Mouse (Mus musculus) neural tube, embryonic 12.5 days (tissue): ENCODE measurements around the gene Isyna1. TPM values are rescaled to one million over a fixed set of nuclear protein-coding genes. Genes with fewer than 3 reads are reported as not detected.

Experiments
- ATAC-seq: fragments of 200-750 bp; cut with Nextera tagmentation; 2 replicates; pipeline ENCODE4 v1.8.0; 2017; ENCODE audit warnings: low read depth, mild to moderate bottlenecking, moderate TSS enrichment, moderate library complexity; ENCODE audit not compliant: low FRiP score
- H3K27ac ChIP-seq: fragments of 300-500 bp; sonication (generic); 2 replicates; pipeline ENCODE4 v1.5.1; 2016
- H3K27me3 ChIP-seq: fragments of 300-500 bp; sonication (generic); replicated peaks from 2 replicates; pipeline ENCODE4 v1.6.1; 2016; ENCODE audit warnings: mild to moderate bottlenecking
- H3K36me3 ChIP-seq: fragments of 300-500 bp; sonication (generic); 2 replicates; pipeline ENCODE4 v1.6.1; 2016; ENCODE audit warnings: mild to moderate bottlenecking
- H3K4me1 ChIP-seq: fragments of 300-500 bp; sonication (generic); 2 replicates; pipeline ENCODE4 v1.6.1; 2016
- H3K4me2 ChIP-seq: fragments of 300-500 bp; sonication (generic); replicated peaks from 2 replicates; pipeline ENCODE4 v1.6.1; 2016; ENCODE audit warnings: mild to moderate bottlenecking
- H3K4me3 ChIP-seq: fragments of 300-500 bp; sonication (generic); 2 replicates; pipeline ENCODE4 v1.5.1; 2016
- H3K9ac ChIP-seq: fragments of 300-500 bp; sonication (generic); 2 replicates; pipeline ENCODE4 v1.6.1; 2016; ENCODE audit warnings: mild to moderate bottlenecking
- H3K9me3 ChIP-seq: fragments of 300-500 bp; sonication (generic); 2 replicates; pipeline ENCODE4 v1.6.1; 2016; ENCODE audit warnings: mild to moderate bottlenecking
- WGBS: fragments of 180-500 bp; shearing (Covaris S2); methylation state at CpG from one replicate; pipeline ENCODE4 v1.1.7; 2016; 5-methylcytosine and 5-hydroxymethylcytosine counted together
- polyA plus RNA-seq: library from polyadenylated mRNA; unstranded; fragments of >200 nt; fragmentation: Nextera tagmentation; extraction: Ambion mirVana; gene quantifications from 2 replicates; pipeline ENCODE4 v1.2.1, GENCODE M21; 2016

Isyna1 gene
- polyA plus RNA-seq, 1 experiment from 2014 or later: 116 TPM

GRCm38 (mm10) chr8:70636838-70637237, 42.7 kb downstream of the Isyna1 start:
- Histone ChIP-seq H3K4me2 (no peak overlapping the region), H3K9ac (no peak overlapping the region), H3K27ac (no peak overlapping the region), H3K4me3 (no peak overlapping the region), H3K36me3 (no peaks in the 10 kb centered on the region), H3K4me1 (no peaks in the 10 kb centered on the region), H3K27me3 (no peaks in the 10 kb centered on the region; the same call in 1 of the 2 replicates), H3K9me3 (no peaks in the 10 kb centered on the region)
- no peak for ATAC-seq
- WGBS: 67% methylated on average over 8 of the region's 8 CpGs

- WGBS: 69% methylated on average over 9 of the region's 9 CpGs
Observed at GRCm38 (mm10) chr8:70638752-70639151, 44.6 kb downstream of the Isyna1 start.

GRCm38 (mm10) chr8:70643019-70643418, 48.8 kb downstream of the Isyna1 start:
- Histone ChIP-seq H3K4me1 (peaks cover 29% of the 10 kb centered on the region), H3K4me3 (no peak overlapping the region), H3K27me3 (no peaks in the 10 kb centered on the region), H3K4me2 (no peak overlapping the region), H3K9me3 (no peaks in the 10 kb centered on the region), H3K9ac (no peak overlapping the region), H3K36me3 (no peaks in the 10 kb centered on the region), H3K27ac (no peak overlapping the region)
- ATAC-seq: no peak
- 66% methylated on average over 3 of the region's 3 CpGs for WGBS

More at GRCm38 (mm10) chr8:70638752-70639151, 44.6 kb downstream of the Isyna1 start:
- no peak for ATAC-seq
- no peak overlapping the region for H3K4me3 ChIP-seq
- H3K9ac ChIP-seq: no peak overlapping the region
- no peak overlapping the region for H3K27ac ChIP-seq
- no peaks in the 10 kb centered on the region for H3K4me1 ChIP-seq
- no peaks in the 10 kb centered on the region for H3K9me3 ChIP-seq
- no peak overlapping the region for H3K4me2 ChIP-seq
- no peaks in the 10 kb centered on the region for H3K27me3 ChIP-seq
- no peaks in the 10 kb centered on the region for H3K36me3 ChIP-seq

GRCm38 (mm10) chr8:70644065-70644464, 49.9 kb downstream of the Isyna1 start:
- Histone ChIP-seq H3K4me3 (no peak overlapping the region), H3K36me3 (0 out of 2 replicates have a peak, but pooled peaks cover 3% of the 10 kb centered on the region), H3K27ac (no peak overlapping the region), H3K27me3 (no peaks in the 10 kb centered on the region), H3K4me1 (peaks cover 39% of the 10 kb centered on the region), H3K4me2 (no peak overlapping the region), H3K9me3 (no peaks in the 10 kb centered on the region), H3K9ac (no peak overlapping the region)
- ATAC-seq: no peak
- WGBS: 88% methylated on average over 2 of the region's 2 CpGs

GRCm38 (mm10) chr8:70645501-70646224, 51.5 kb downstream of the Isyna1 start:
- Histone ChIP-seq H3K4me3 (no peak overlapping the region), H3K4me1 (peaks cover 55% of the 10 kb centered on the region), H3K4me2 (no peak overlapping the region), H3K27ac (no peak overlapping the region; the same call in 1 of the 2 replicates), H3K9me3 (no peaks in the 10 kb centered on the region), H3K36me3 (peaks cover 12% of the 10 kb centered on the region), H3K9ac (no peak overlapping the region), H3K27me3 (no peaks in the 10 kb centered on the region)
- 55% methylated on average over 17 of the region's 17 CpGs for WGBS
- no peak for ATAC-seq

- H3K27ac ChIP-seq: peak overlapping the region; percentile 3; the same call in 1 of the 2 replicates
- H3K36me3 ChIP-seq: peaks cover 19% of the 10 kb centered on the region
- peaks cover 62% of the 10 kb centered on the region for H3K4me1 ChIP-seq
- no peaks in the 10 kb centered on the region for H3K9me3 ChIP-seq
- H3K9ac ChIP-seq: no peak overlapping the region
- no peak for ATAC-seq
- H3K27me3 ChIP-seq: no peaks in the 10 kb centered on the region
- H3K4me2 ChIP-seq: no peak overlapping the region
- no peak overlapping the region for H3K4me3 ChIP-seq
- 62% methylated on average over 6 of the region's 6 CpGs for WGBS
Observed at GRCm38 (mm10) chr8:70646369-70646768, 52.2 kb downstream of the Isyna1 start.

GRCm38 (mm10) chr8:70646775-70647174, 52.6 kb downstream of the Isyna1 start:
- no peak overlapping the region for H3K4me3 ChIP-seq
- peaks cover 23% of the 10 kb centered on the region for H3K36me3 ChIP-seq
- H3K9ac ChIP-seq: peak overlapping the region; percentile 33; the same call in 1 of the 2 replicates
- no peaks in the 10 kb centered on the region for H3K9me3 ChIP-seq
- no peak for ATAC-seq
- H3K27me3 ChIP-seq: no peaks in the 10 kb centered on the region
- H3K4me2 ChIP-seq: no peak overlapping the region
- peaks cover 62% of the 10 kb centered on the region for H3K4me1 ChIP-seq
- 0 out of 2 replicates have a peak overlapping the region, but pooled peaks have one; percentile 3 for H3K27ac ChIP-seq

Other genes with a start within 250 kb of the Isyna1 start
- 29.4 and 31.3 TPM in 2 replicates for gene Upf1, start 241.1 kb upstream of the Isyna1 start, polyA plus RNA-seq
- 0.42 and 0.68 TPM in 2 replicates for gene Comp, start 220.8 kb upstream of the Isyna1 start, polyA plus RNA-seq
- gene Crtc1, start 154.8 kb upstream of the Isyna1 start, polyA plus RNA-seq: 22.3 and 24.6 TPM in 2 replicates
- 20.4 and 22.5 TPM in 2 replicates for gene Klhl26, start 117.4 kb upstream of the Isyna1 start, polyA plus RNA-seq
- gene Tmem59l, start 107.0 kb upstream of the Isyna1 start, polyA plus RNA-seq: 37.9 and 38.3 TPM in 2 replicates
- gene Crlf1, start 101.2 kb upstream of the Isyna1 start, polyA plus RNA-seq: 1.9 and 4.5 TPM in 2 replicates
- gene Rex1bd, start 87.6 kb upstream of the Isyna1 start, polyA plus RNA-seq: 123 and 135 TPM in 2 replicates
- 766 and 781 TPM in 2 replicates for gene Uba52, start 83.6 kb upstream of the Isyna1 start, polyA plus RNA-seq
- 349 and 353 TPM in 2 replicates for gene Fkbp8, start 66.6 kb upstream of the Isyna1 start, polyA plus RNA-seq
- 45.5 and 50.3 TPM in 2 replicates for gene Kxd1, start 66.4 kb upstream of the Isyna1 start, polyA plus RNA-seq
- gene Ell, start 54.9 kb upstream of the Isyna1 start, polyA plus RNA-seq: 17.8 and 19.5 TPM in 2 replicates
- 139 and 144 TPM in 2 replicates for gene Ssbp4, start 14.5 kb downstream of the Isyna1 start, polyA plus RNA-seq
- gene Lrrc25, start 21.8 kb downstream of the Isyna1 start, polyA plus RNA-seq: 0.68 and 1.3 TPM in 2 replicates
- gene Gdf15, start 38.1 kb downstream of the Isyna1 start, polyA plus RNA-seq: 0.14 TPM in 1 of 2 replicates, not detected in the other
- 181 and 188 TPM in 2 replicates for gene Pgpep1, start 66.0 kb downstream of the Isyna1 start, polyA plus RNA-seq
- gene Lsm4, start 78.9 kb downstream of the Isyna1 start, polyA plus RNA-seq: 264 and 277 TPM in 2 replicates
- 248 and 267 TPM in 2 replicates for gene Jund, start 104.6 kb downstream of the Isyna1 start, polyA plus RNA-seq
- 0.06 and 0.16 TPM in 2 replicates for gene Iqcn, start 109.1 kb downstream of the Isyna1 start, polyA plus RNA-seq
- gene Gm3336, start 124.2 kb downstream of the Isyna1 start, polyA plus RNA-seq: not detected in 2 replicates
- 0.19 and 0.41 TPM in 2 replicates for gene Pde4c, start 129.3 kb downstream of the Isyna1 start, polyA plus RNA-seq
- 184 and 199 TPM in 2 replicates for gene Rab3a, start 160.3 kb downstream of the Isyna1 start, polyA plus RNA-seq
- 45.0 and 51.2 TPM in 2 replicates for gene Mpv17l2, start 166.6 kb downstream of the Isyna1 start, polyA plus RNA-seq
- 84.0 and 84.6 TPM in 2 replicates for gene Pik3r2, start 182.3 kb downstream of the Isyna1 start, polyA plus RNA-seq
- gene Mast3, start 210.7 kb downstream of the Isyna1 start, polyA plus RNA-seq: 15.9 and 17.4 TPM in 2 replicates
- not detected in 2 replicates for gene Il12rb1, start 214.1 kb downstream of the Isyna1 start, polyA plus RNA-seq
- gene Arrdc2, start 245.3 kb downstream of the Isyna1 start, polyA plus RNA-seq: 9.7 and 10.2 TPM in 2 replicates